ENCODE assay signal across 8 mouse cellular contexts in genomic region chr13:24565950-24566320, GRCm38 (mm10). TPM values are rescaled to one million over a fixed set of nuclear protein-coding genes. Genes with fewer than 3 reads are reported as not detected.
DNase-seq lines count a peak whose midpoint lies in the region; ATAC-seq lines count a peak whose summit lies in the region.

No protein-coding gene starts in this region.

- peak; percentile 78 for ATAC-seq in embryonic facial prominence, embryonic 14.5 days (ENCODE audit: low read depth)
- peak; percentile 42; the same call in 1 of the 2 replicates for ATAC-seq in hindbrain, embryonic 15.5 days (ENCODE audit: low FRiP score, low read depth)
- peak; percentile 85 for ATAC-seq in lung, embryonic 15.5 days (ENCODE audit: borderline replicate concordance, extremely low read depth, low FRiP score, low TSS enrichment)

- no peaks in the 10 kb centered on the region for H3K9me3 ChIP-seq in embryonic facial prominence, embryonic 14.5 days (ENCODE audit: control insufficient read depth, low read length)
- H3K9me3 ChIP-seq in hindbrain, embryonic 15.5 days: no peaks in the 10 kb centered on the region
- H3K9me3 ChIP-seq in lung, embryonic 15.5 days: no peaks in the 10 kb centered on the region

- H3K4me1 ChIP-seq in embryonic facial prominence, embryonic 14.5 days (ENCODE audit: control insufficient read depth, insufficient read depth, low read length): peaks cover 15% of the 10 kb centered on the region
- 0 out of 2 replicates have a peak, but pooled peaks cover 6% of the 10 kb centered on the region for H3K4me1 ChIP-seq in hindbrain, embryonic 15.5 days (replicated peaks)
- H3K4me1 ChIP-seq in lung, embryonic 15.5 days: peaks cover 37% of the 10 kb centered on the region

- H3K4me3 ChIP-seq in embryonic facial prominence, embryonic 14.5 days (ENCODE audit: low read depth, low read length): no peak overlapping the region
- no peak overlapping the region for H3K4me3 ChIP-seq in hindbrain, embryonic 15.5 days
- no peak overlapping the region for H3K4me3 ChIP-seq in lung, embryonic 15.5 days

- 15% methylated on average over 3 of the region's 3 CpGs for WGBS in embryonic facial prominence, embryonic 14.5 days
- WGBS in hindbrain, embryonic 15.5 days: 34% methylated on average over 3 of the region's 3 CpGs
- 6% methylated on average over 3 of the region's 3 CpGs for WGBS in lung, embryonic 15.5 days

- H3K36me3 ChIP-seq in embryonic facial prominence, embryonic 14.5 days (ENCODE audit: control insufficient read depth, insufficient read depth, low read length): no peaks in the 10 kb centered on the region
- no peaks in the 10 kb centered on the region for H3K36me3 ChIP-seq in hindbrain, embryonic 15.5 days
- H3K36me3 ChIP-seq in lung, embryonic 15.5 days: no peaks in the 10 kb centered on the region

- no peak overlapping the region for H3K9ac ChIP-seq in embryonic facial prominence, embryonic 14.5 days (ENCODE audit: low read depth, low read length)
- no peak overlapping the region for H3K9ac ChIP-seq in hindbrain, embryonic 15.5 days
- H3K9ac ChIP-seq in lung, embryonic 15.5 days: no peak overlapping the region

- no peak overlapping the region for H3K4me2 ChIP-seq in embryonic facial prominence, embryonic 14.5 days (ENCODE audit: low read depth, low read length)
- H3K4me2 ChIP-seq in hindbrain, embryonic 15.5 days: no peak overlapping the region
- H3K4me2 ChIP-seq in lung, embryonic 15.5 days: no peak overlapping the region

- peak overlapping the region; percentile 80 for H3K27ac ChIP-seq in embryonic facial prominence, embryonic 14.5 days (replicated peaks; ENCODE audit: low read depth, low read length)
- 0 out of 2 replicates have a peak overlapping the region, but pooled peaks have one; percentile 1 for H3K27ac ChIP-seq in hindbrain, embryonic 15.5 days (replicated peaks)
- peak overlapping the region; percentile 95 for H3K27ac ChIP-seq in lung, embryonic 15.5 days

- peak; percentile 48 for DNase-seq in adrenal gland, adult 2 months
- no peak for DNase-seq in adrenal gland, postnatal 25 days
- peak; percentile 90 for DNase-seq in embryonic facial prominence, embryonic 14.5 days (ENCODE audit: low spot score)
- no peak for DNase-seq in layer of hippocampus, adult 8-10 months (ENCODE audit: low spot score in 2 of 2)
- no peak for DNase-seq in right cerebral cortex, adult 18-20 months
- DNase-seq in cerebellum, adult 9-10 months: no peak

- no peaks in the 10 kb centered on the region for H3K27me3 ChIP-seq in embryonic facial prominence, embryonic 14.5 days (replicated peaks; ENCODE audit: control insufficient read depth, insufficient read depth, low read length)
- no peaks in the 10 kb centered on the region for H3K27me3 ChIP-seq in hindbrain, embryonic 15.5 days
- H3K27me3 ChIP-seq in lung, embryonic 15.5 days: no peaks in the 10 kb centered on the region

RNA-seq across cellular contexts. Expression of gene Ripor2, which starts 16.1 kb away (rescaled TPM):
- total RNA-seq in adrenal gland, adult 2 months (2021): 1 to 10 TPM; 4.6 to 5.7 TPM
- polyA plus RNA-seq in adrenal gland, adult 2 months (2012; rRNA removed): 0.92 and 2.3 TPM in 2 replicates
- total RNA-seq in adrenal gland, postnatal 25 days (2021): 1.9 and 2.5 TPM in 2 replicates
- 6.5 and 7.0 TPM in 2 replicates for polyA plus RNA-seq in embryonic facial prominence, embryonic 14.5 days (2014; fragmentation: Nextera tagmentation; extraction: Ambion mirVana)
- polyA plus RNA-seq in hindbrain, embryonic 15.5 days (2015; fragmentation: Nextera tagmentation; extraction: Ambion mirVana): 21.2 and 26.0 TPM in 2 replicates
- polyA plus RNA-seq in lung, embryonic 15.5 days (2015; fragmentation: Nextera tagmentation; extraction: Ambion mirVana): 5.1 and 5.4 TPM in 2 replicates
- 10 to 100 TPM; 69.2 to 92.1 (median 76.4) TPM for total RNA-seq in layer of hippocampus, adult 8-10 months (2022)

Comparison
In these comparisons a context has a peak if more than half of its experiments do, and no peak if none do; other contexts are left out.
1. DNase-seq: peak in adrenal gland, adult 2 months (single experiment) and embryonic facial prominence, embryonic 14.5 days (single experiment); none in adrenal gland, postnatal 25 days (single experiment), layer of hippocampus, adult 8-10 months (0 of 2), right cerebral cortex, adult 18-20 months (single experiment) and cerebellum, adult 9-10 months (single experiment).
2. H3K27ac ChIP-seq: peak in every context shown above with its lines; median percentile 95 in lung, embryonic 15.5 days; 80 in embryonic facial prominence, embryonic 14.5 days; 1 in hindbrain, embryonic 15.5 days.
3. Peak in every context shown above with its lines, with median percentiles within 50 percentile points of each other: ATAC-seq.